Mouse (Mus musculus): ENCODE data around the gene B4galt3.

The B4galt3 gene

GRCm38 (mm10) chr1:171263666-171264461 is 6.3 kb upstream of the B4galt3 start:
- DNase-seq (ENCODE audit: low spot score) = no peak

GRCm38 (mm10) chr1:171265971-171266744 is 4.0 kb upstream of the B4galt3 start:
- DNase-seq (ENCODE audit: low spot score) = no peak

- peak; percentile 38 for DNase-seq (ENCODE audit: low spot score)
Measured at GRCm38 (mm10) chr1:171268341-171268740, 1.8 kb upstream of the B4galt3 start.

GRCm38 (mm10) chr1:171270573-171270900 is 409 bp downstream of the B4galt3 start:
- no peak for DNase-seq (ENCODE audit: low spot score)

GRCm38 (mm10) chr1:171271196-171271595 is 1.1 kb downstream of the B4galt3 start:
- DNase-seq (ENCODE audit: low spot score) = no peak

GRCm38 (mm10) chr1:171271622-171272021 is 1.5 kb downstream of the B4galt3 start:
- DNase-seq (ENCODE audit: low spot score) = no peak

GRCm38 (mm10) chr1:171272086-171272485 is 2.0 kb downstream of the B4galt3 start:
- no peak for DNase-seq (ENCODE audit: low spot score)

GRCm38 (mm10) chr1:171274171-171274570 is 4.0 kb downstream of the B4galt3 start:
- no peak for DNase-seq (ENCODE audit: low spot score)

GRCm38 (mm10) chr1:171275144-171275734 is 5.1 kb downstream of the B4galt3 start:
- no peak for DNase-seq (ENCODE audit: low spot score)

- DNase-seq (ENCODE audit: low spot score) = no peak
Measured at GRCm38 (mm10) chr1:171276110-171276748, 6.1 kb downstream of the B4galt3 start.

GRCm38 (mm10) chr1:171277736-171278135 is 7.6 kb downstream of the B4galt3 start:
- DNase-seq (ENCODE audit: low spot score) = no peak

- no peak for DNase-seq (ENCODE audit: low spot score)
Measured at GRCm38 (mm10) chr1:171278436-171278835, 8.3 kb downstream of the B4galt3 start.

GRCm38 (mm10) chr1:171279012-171279705 is 9.0 kb downstream of the B4galt3 start:
- no peak for DNase-seq (ENCODE audit: low spot score)

GRCm38 (mm10) chr1:171279721-171280120 is 9.6 kb downstream of the B4galt3 start:
- DNase-seq (ENCODE audit: low spot score) = no peak

- no peak for DNase-seq (ENCODE audit: low spot score)
Measured at GRCm38 (mm10) chr1:171280250-171280915, 10.3 kb downstream of the B4galt3 start.

- peak; percentile 99 for DNase-seq (ENCODE audit: low spot score)
Measured at GRCm38 (mm10) chr1:171280916-171281527, 10.9 kb downstream of the B4galt3 start, which contains the start of gene Ppox. Gene Ppox (minus strand): TSS chr1:171281186.

- peak; percentile 92 for DNase-seq (ENCODE audit: low spot score)
Measured at GRCm38 (mm10) chr1:171281528-171281923, 11.4 kb downstream of the B4galt3 start.

- DNase-seq (ENCODE audit: low spot score) = no peak
Measured at GRCm38 (mm10) chr1:171282086-171282805, 12.1 kb downstream of the B4galt3 start.

GRCm38 (mm10) chr1:171283188-171284160 is 13.3 kb downstream of the B4galt3 start:
- no peak for DNase-seq (ENCODE audit: low spot score)

All from adipocyte (in vitro differentiated cells).